Mouse (Mus musculus): ENCODE measurements around the gene Prrg1. TPM values are rescaled to one million over a fixed set of nuclear protein-coding genes. Genes with fewer than 3 reads are reported as not detected.
"Not testable (repeated sequence)": the region's sequence is repeated elsewhere in the genome, so short reads cannot be mapped to it uniquely, and the experiment has no call there.

The Prrg1 gene
- polyA plus RNA-seq, 1 experiment from 2014 or later: 4.7 TPM

GRCm38 (mm10) chrX:78538632-78539316, 44.9 kb downstream of the Prrg1 start:
- WGBS: 70% methylated on average over 2 of the region's 2 CpGs
- Histone ChIP-seq H3K27ac (ENCODE audit: low read length) (no peak overlapping the region), H3K27me3 (replicated peaks; ENCODE audit: control insufficient read depth, insufficient read depth, low read length) (no peaks in the 10 kb centered on the region), H3K36me3 (ENCODE audit: control insufficient read depth, insufficient read depth) (no peaks in the 10 kb centered on the region), H3K9me3 (ENCODE audit: control insufficient read depth, low read length) (no peaks in the 10 kb centered on the region), H3K4me1 (replicated peaks; ENCODE audit: control insufficient read depth, insufficient read depth, low read length) (no peaks in the 10 kb centered on the region), H3K4me2 (ENCODE audit: low read length) (no peak overlapping the region), H3K4me3 (replicated peaks; ENCODE audit: low read length) (no peak overlapping the region), H3K9ac (replicated peaks; ENCODE audit: low read depth, low read length) (no peak overlapping the region)
- no peak for ATAC-seq

DNA sequence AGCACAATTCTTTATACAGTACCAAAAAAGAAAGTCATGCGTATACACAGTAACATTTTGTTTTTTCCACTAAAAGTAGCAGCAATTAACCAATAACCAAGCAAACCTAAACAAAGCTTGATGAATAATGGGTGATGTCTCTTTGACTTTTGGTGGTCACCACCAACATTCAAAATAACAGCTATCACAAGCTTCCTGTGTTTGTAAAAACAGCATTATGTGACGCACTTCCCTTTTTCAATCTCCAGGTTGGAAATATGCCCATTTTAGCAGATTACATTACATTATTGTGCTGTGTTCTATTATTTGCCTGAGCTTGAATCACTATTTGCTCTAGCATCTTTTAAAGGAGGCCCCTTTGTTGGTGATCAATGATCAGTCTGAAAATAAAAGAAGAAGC, 65.4 kb downstream of the Prrg1 start:
- Histone ChIP-seq H3K9me3 (ENCODE audit: control insufficient read depth, low read length) (no peaks in the 10 kb centered on the region), H3K9ac (replicated peaks; ENCODE audit: low read depth, low read length) (no peak overlapping the region), H3K36me3 (ENCODE audit: control insufficient read depth, insufficient read depth) (no peaks in the 10 kb centered on the region), H3K27ac (ENCODE audit: low read length) (no peak overlapping the region), H3K4me3 (replicated peaks; ENCODE audit: low read length) (no peak overlapping the region), H3K4me1 (replicated peaks; ENCODE audit: control insufficient read depth, insufficient read depth, low read length) (no peaks in the 10 kb centered on the region), H3K27me3 (replicated peaks; ENCODE audit: control insufficient read depth, insufficient read depth, low read length) (no peaks in the 10 kb centered on the region), H3K4me2 (ENCODE audit: low read length) (no peak overlapping the region)
- 88% methylated on average over 2 of the region's 2 CpGs for whole genome bisulfite sequencing
- no peak for ATAC-seq

DNA sequence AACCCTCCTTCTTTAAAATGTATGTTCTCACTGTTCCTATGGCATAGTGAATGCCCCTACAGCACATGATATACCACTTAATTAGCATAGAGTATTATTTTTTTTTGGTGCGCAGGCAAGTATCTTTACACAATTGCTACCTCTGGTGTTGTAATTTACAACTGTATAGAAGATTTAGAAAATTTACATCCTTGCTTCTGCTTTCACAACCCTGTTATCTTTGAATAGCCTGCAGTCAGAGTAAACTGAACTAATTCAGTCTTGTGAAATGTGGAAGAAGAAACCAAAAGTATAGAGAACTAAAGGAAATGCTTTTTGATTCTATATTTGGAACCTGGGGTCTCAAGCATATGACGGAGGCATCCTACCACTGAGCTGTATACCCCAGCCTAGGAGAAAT, 100.7 kb downstream of the Prrg1 start:
- H3K27ac ChIP-seq (ENCODE audit: low read length): no peak overlapping the region
- no peak overlapping the region for H3K4me2 ChIP-seq (ENCODE audit: low read length)
- H3K4me3 ChIP-seq (replicated peaks; ENCODE audit: low read length): no peak overlapping the region
- no peaks in the 10 kb centered on the region for H3K4me1 ChIP-seq (replicated peaks; ENCODE audit: control insufficient read depth, insufficient read depth, low read length)
- H3K9ac ChIP-seq (replicated peaks; ENCODE audit: low read depth, low read length): no peak overlapping the region
- no peaks in the 10 kb centered on the region for H3K27me3 ChIP-seq (replicated peaks; ENCODE audit: control insufficient read depth, insufficient read depth, low read length)
- no peaks in the 10 kb centered on the region for H3K36me3 ChIP-seq (ENCODE audit: control insufficient read depth, insufficient read depth)
- no peak for ATAC-seq
- WGBS: 92% methylated on average over 2 of the region's 2 CpGs
- no peaks in the 10 kb centered on the region for H3K9me3 ChIP-seq (ENCODE audit: control insufficient read depth, low read length)

- Histone ChIP-seq H3K27me3 (replicated peaks; ENCODE audit: control insufficient read depth, insufficient read depth, low read length) (no peaks in the 10 kb centered on the region), H3K4me1 (replicated peaks; ENCODE audit: control insufficient read depth, insufficient read depth, low read length) (no peaks in the 10 kb centered on the region), H3K27ac (ENCODE audit: low read length) (no peak overlapping the region), H3K9me3 (ENCODE audit: control insufficient read depth, low read length) (no peaks in the 10 kb centered on the region), H3K9ac (replicated peaks; ENCODE audit: low read depth, low read length) (no peak overlapping the region), H3K36me3 (ENCODE audit: control insufficient read depth, insufficient read depth) (no peaks in the 10 kb centered on the region), H3K4me3 (replicated peaks; ENCODE audit: low read length) (no peak overlapping the region), H3K4me2 (ENCODE audit: low read length) (no peak overlapping the region)
- WGBS: 79% methylated on average over 3 of the region's 3 CpGs
- ATAC-seq: no peak
Observed at GRCm38 (mm10) chrX:78479710-78480109, 104.0 kb downstream of the Prrg1 start.

DNA sequence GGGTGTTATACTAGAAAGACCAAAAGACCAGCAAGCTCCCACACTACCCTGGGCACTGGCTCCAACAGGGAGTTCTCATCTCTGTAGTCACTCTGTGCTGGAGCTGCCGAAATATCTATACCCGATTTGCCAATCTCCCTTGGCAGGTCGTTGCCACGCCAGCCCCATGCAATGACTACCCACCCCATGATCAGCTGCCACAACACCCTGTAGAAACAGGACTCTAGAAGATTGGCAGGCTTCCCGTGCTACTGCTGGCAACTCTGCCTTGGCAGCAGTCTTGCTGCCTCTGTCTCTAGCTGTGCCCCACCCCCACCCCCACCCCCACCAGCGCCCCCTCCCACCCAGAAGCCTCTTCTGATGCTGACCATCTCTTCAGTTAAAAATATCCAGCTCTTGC, 149.3 kb downstream of the Prrg1 start:
- ATAC-seq: peak; percentile 38; the same call in 1 of the 2 replicates
- H3K4me3 ChIP-seq (replicated peaks; ENCODE audit: low read length): no peak overlapping the region
- no peaks in the 10 kb centered on the region for H3K4me1 ChIP-seq (replicated peaks; ENCODE audit: control insufficient read depth, insufficient read depth, low read length)
- no peaks in the 10 kb centered on the region for H3K9me3 ChIP-seq (ENCODE audit: control insufficient read depth, low read length)
- H3K36me3 ChIP-seq (ENCODE audit: control insufficient read depth, insufficient read depth): no peaks in the 10 kb centered on the region
- H3K4me2 ChIP-seq (ENCODE audit: low read length): no peak overlapping the region
- 65% methylated on average over 6 of the region's 6 CpGs for WGBS
- no peaks in the 10 kb centered on the region for H3K27me3 ChIP-seq (replicated peaks; ENCODE audit: control insufficient read depth, insufficient read depth, low read length)
- no peak overlapping the region for H3K27ac ChIP-seq (ENCODE audit: low read length)
- no peak overlapping the region for H3K9ac ChIP-seq (replicated peaks; ENCODE audit: low read depth, low read length)

DNA sequence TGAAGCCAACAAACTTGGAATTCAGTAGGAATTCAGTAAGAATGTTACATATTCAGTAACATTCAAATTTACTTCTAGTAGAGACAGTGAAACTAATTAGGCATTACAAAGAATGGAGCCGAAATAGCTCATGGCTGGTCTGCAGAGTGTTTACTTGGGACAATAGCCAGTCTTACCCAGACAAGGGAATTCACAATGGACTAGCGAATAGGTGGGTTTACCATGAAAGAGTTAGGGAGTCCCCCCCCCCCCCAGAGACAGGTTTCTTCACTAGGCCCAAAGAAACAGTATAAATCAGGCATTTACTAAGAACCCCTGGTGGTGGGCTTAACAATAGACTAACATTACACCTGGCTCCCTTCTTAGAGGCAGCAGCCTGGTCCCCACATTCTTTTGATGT, 180.3 kb downstream of the Prrg1 start:
- not testable (repeated sequence) for H3K4me1 ChIP-seq (replicated peaks; ENCODE audit: control insufficient read depth, insufficient read depth, low read length); H3K4me2 ChIP-seq (ENCODE audit: low read length); H3K9me3 ChIP-seq (ENCODE audit: control insufficient read depth, low read length); H3K36me3 ChIP-seq (ENCODE audit: control insufficient read depth, insufficient read depth); H3K27me3 ChIP-seq (replicated peaks; ENCODE audit: control insufficient read depth, insufficient read depth, low read length); ATAC-seq; H3K27ac ChIP-seq (ENCODE audit: low read length); H3K9ac ChIP-seq (replicated peaks; ENCODE audit: low read depth, low read length); H3K4me3 ChIP-seq (replicated peaks; ENCODE audit: low read length)
- WGBS: 67% methylated on average over 2 of the region's 2 CpGs

Other genes starting within 250 kb of the Prrg1 start
- gene 4930480E11Rik, start 214.3 kb downstream of the Prrg1 start, polyA plus RNA-seq (2015; fragmentation: Nextera tagmentation; extraction: Ambion mirVana): not detected in 2 replicates
- gene Fam47c, start 153.9 kb upstream of the Prrg1 start, polyA plus RNA-seq (2015; fragmentation: Nextera tagmentation; extraction: Ambion mirVana): not detected in 2 replicates